Mouse (Mus musculus): ENCODE data around the gene Celf2.
"Not testable (repeated sequence)": the region's sequence is repeated elsewhere in the genome, so short reads cannot be mapped to it uniquely, and the experiment has no call there.

The Celf2 gene

DNA sequence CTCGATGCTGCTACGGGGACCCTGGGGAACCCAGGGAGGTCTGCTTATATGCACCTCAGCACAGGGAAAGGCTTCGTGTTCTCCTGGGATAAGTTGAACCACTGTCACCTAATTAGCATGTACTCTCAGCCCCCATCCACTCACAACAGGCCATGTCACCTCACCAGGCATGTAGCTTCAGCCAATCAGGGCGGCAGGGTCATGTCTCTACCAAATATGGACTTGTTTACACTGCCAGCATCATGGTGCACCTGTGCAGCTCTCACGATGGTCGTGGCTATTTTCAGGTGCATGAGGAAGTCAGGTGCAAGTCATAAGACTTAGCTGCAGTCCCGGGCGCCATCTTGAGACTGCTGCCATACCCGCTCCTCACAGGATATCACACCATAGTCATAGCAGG lies at the start of gene Celf2:
Gene Celf2, minus strand, starts transcription at position 101 of the 400 bp plus-strand sequence.
- DNase-seq (ENCODE audit: low read depth, low spot score), result not testable (repeated sequence)

DNA sequence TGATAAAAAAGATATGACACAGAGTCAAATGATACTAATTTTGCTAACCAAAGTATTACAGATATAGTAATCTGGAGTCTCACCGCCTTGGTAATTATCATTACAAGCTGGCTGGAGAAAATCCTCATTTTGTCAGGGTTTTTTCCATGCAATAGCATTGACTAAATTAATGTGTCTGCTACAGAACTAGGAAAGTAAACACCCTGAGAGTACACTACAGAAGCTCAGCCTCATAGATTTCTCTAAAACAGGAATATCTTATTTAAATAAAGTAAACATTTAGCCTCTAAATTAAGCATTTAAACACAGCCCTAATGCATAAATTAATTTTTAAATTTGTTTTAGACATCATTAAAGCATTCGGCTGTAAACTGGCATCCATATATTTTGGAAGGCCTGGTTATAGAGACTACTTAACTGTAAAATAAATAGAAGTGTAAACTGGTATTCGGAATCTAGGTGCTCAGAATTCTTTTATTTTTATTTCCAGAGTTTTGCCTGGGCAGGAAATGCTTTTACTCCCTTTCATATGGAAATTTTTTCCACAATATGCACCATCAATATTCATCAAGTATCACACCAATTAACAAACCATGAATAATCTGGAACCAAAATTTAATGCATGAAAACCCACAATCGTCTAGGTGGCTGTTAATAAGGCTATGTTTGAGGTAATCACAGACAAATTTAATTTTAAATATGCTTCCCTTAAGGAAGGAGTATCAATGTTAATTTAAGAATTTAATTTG lies 46.0 kb upstream of the Celf2 start:
- DNase-seq (ENCODE audit: low read depth, low spot score), result no peak

DNA sequence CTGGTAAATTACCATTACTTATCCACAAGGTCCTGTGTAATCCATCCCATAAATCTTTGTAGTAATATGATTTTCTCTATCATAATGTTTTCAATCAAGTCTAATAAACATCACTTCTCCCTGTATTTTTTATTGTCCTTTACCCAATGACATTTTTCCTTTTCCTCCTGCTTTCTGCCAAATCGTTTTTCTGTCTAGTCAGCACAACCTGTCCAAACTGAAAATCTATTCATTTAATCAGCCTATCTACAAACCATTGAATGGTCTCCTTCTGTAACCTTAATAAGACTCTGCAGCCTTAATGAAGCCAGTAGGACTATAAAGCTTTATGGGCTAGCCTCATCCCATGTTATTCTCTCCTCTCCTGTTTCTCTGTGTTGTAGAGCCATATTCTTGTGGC lies 45.2 kb upstream of the Celf2 start:
- no peak for DNase-seq (ENCODE audit: low read depth, low spot score)

DNA sequence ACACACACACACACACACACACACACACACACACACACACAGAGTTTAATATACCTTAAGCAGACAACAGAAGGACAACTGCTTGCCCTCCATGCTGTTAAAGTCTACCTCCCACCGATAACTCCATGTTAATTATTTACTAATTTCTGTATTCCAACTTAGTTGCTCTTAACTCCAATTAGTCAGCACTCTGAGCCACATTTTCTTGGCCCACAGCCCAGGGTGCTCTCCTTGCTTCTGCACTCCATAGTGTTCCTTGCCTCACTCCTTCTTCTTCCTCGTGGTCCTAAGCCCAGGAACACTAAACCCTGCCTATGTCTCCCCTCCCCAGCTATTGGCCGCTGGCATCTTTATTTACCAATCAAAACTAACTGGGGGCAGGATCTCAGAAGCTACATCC lies 43.5 kb upstream of the Celf2 start:
- no peak for DNase-seq (ENCODE audit: low read depth, low spot score)

DNA sequence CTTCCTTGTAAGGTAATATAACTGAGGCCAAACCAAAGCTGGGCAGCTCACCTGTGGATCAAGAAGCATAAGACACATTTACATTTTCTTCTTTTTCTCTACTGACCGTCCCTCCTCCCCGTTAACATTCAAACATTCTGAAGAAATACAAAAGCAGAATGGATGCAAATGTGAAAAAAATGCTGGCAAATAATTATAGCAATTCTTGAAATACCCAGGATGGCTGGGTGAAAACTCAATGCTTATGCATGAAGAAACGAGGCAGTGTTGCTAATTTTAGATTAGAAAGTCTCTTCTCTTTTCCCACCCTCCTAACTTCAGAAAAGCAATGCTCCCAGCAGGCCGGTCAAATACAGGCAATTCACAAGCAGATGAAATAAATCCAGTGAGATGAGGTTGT lies 39.5 kb upstream of the Celf2 start:
- DNase-seq (ENCODE audit: low read depth, low spot score), result no peak

GRCm38 (mm10) chr2:7534615-7535204 lies 25.3 kb upstream of the Celf2 start:
- no peak for DNase-seq (ENCODE audit: low read depth, low spot score)

DNA sequence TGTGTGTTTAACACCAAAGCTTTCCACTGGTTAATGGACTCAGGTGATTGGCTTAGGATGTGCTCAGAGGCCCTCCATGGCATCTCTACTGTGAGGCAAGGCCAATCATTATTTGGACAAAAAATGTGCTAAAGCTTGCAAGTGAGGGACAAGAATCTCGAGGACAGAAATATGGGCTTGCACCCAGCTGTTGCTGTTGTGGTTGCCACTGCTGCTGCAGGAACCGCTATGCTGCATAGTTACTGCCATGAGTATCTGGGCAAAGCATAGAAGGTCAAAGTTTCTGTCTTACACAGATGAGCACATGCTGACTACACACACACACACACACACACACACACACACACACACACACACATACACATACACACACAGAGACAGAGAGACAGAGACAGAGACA lies 24.8 kb upstream of the Celf2 start:
- DNase-seq (ENCODE audit: low read depth, low spot score), result no peak

DNA sequence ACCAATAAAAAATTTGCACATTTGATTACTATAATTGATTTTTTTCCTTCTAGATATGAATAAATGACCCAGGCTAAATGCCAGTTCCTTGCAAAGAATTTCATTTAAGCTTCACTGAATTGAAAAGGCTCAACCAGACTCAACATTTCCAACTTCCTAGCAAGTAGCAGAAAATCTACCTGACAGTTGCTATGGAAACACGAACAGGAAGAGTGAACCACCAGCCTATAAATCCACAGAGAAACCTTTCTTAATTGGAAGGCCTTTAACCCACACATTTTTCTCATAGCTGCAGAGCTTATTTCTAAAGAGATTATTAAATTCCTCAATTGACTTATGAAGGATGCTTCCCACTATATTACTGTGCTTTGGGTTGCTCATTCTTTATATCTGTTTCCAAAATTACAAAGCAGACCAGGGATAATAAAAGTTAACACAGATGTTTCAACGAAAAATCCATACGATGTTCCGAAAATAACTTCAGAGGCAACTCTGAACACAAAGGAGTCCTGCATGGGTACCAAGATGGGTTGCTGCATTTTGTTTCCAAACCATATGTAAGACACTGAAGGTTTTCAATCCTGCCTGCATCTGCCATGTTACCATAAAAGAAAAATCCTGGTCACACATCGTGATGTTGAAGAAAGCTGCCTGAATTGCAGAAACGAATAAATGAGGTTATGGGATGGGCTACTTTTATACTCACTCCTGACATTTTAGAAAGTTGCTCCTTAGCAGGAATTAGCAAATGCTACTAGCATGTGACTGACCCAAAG lies 22.0 kb upstream of the Celf2 start:
- DNase-seq (ENCODE audit: low read depth, low spot score), result no peak

DNA sequence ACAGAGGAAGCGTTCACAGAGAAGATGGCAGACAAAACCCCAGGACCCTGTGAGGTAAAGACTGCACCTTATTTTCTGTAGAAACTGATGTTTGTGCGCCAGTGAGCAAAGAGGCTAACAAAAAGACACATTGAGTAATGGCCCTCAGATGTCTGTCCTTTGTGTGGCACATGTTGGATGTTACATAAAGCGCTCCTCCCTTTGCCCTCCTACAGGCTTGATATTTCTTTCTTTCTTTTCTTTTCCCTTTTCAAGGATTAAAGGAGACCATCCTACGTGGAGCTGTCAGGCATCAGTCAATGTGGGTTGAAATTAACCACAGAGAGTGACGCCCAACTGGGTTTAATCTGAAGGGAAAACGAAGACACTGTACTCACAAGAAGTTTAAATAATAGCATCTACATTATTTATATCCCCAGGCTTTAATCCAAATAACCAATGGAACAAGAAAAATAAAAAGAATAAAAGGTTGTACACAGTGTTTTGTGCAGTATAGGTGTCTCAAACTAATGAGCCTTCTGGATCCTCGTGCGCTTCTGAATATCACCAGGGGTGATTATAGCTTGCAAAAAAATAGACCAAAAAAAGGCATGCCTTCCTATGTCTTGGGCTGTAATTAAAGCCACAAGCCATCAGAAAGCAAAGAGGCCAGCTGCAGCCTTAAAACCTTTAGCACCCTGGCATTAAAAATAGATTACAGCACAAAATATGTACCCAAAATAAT lies 21.3 kb upstream of the Celf2 start:
- DNase-seq (ENCODE audit: low read depth, low spot score), result no peak

DNA sequence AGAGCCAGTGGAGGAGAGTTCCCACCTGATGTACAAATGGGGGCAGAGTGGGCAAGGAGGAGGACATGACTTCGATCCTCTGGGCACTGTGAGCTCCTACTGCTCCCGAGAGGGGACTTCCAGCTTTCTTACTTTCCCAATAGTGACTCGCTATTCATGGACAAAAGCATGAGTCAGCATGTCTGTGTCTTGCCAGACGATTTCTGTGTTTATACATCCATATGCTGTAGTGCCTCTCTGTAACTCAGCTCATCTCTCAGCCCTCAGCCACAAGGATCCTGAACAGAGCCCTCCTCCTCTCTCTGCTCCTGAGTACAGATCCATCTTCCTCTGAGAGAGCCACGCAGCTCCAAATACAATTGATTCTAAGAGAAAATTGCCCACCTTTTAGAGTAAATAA lies 20.3 kb upstream of the Celf2 start:
- no peak for DNase-seq (ENCODE audit: low read depth, low spot score)

GRCm38 (mm10) chr2:7526696-7527095 lies 17.3 kb upstream of the Celf2 start:
- DNase-seq (ENCODE audit: low read depth, low spot score), result no peak

- no peak for DNase-seq (ENCODE audit: low read depth, low spot score)
These were observed 10.1 kb upstream of the Celf2 start for GRCm38 (mm10) chr2:7519473-7519872.

GRCm38 (mm10) chr2:7493420-7493819 lies 15.9 kb downstream of the Celf2 start:
- no peak for DNase-seq (ENCODE audit: low read depth, low spot score)

GRCm38 (mm10) chr2:7484974-7485373 lies 24.4 kb downstream of the Celf2 start:
- no peak for DNase-seq (ENCODE audit: low read depth, low spot score)

DNA sequence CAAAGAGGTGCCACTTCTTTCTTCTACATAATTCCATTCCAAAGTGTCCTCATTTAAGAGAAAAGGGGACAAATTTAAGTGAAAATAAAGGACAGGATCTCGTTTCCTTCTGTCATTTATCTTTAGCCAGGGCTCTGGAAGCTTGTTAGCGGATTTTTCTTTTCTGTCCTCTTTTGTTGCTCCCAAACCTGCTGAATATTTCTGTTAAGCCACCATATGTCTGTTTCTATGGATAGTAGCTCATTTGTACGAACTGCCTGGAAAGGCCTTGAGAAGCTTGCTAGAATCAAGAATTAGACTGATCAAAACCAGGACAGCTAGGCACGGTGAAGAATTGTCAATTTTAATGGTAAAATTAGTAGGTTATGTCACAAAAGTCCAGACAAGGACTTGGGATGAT lies 27.3 kb downstream of the Celf2 start:
- DNase-seq (ENCODE audit: low read depth, low spot score), result no peak

DNA sequence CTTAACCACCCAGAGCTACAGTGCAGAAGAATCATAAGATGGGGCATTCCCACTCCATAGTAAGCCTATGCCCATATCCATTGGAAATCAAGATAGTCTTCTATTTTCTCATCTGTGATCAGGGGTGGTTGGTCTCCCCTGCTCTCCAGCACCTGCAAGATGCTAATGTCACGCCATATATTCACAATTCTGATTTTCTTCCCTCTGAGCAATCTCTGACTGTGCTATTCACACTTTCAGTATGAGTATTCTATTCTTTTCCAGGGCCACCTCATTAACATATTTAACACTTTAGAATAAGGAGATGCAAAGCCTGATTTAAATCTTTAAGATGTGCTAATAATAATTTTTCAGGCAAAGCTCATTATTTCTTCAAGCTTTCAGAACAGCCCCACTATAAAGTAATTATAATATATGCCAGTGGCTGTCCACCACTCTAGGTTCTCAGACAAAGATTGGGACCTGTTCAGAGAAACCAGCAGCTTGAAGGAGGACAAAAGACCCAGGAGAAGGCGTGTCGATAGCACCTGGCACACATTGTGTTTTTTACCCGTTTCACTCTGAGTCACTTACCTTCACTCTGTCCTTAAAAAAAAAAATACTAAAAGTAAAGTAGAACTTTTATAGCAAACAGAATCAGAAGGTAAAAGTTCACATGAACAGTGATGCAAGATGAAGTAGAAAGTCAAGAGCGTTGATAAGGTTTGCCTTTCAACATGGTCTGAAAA lies 48.9 kb downstream of the Celf2 start:
- no peak for DNase-seq (ENCODE audit: low read depth, low spot score)

- DNase-seq (ENCODE audit: low read depth, low spot score), result no peak
These were observed 70.6 kb downstream of the Celf2 start for GRCm38 (mm10) chr2:7438721-7439282.

DNA sequence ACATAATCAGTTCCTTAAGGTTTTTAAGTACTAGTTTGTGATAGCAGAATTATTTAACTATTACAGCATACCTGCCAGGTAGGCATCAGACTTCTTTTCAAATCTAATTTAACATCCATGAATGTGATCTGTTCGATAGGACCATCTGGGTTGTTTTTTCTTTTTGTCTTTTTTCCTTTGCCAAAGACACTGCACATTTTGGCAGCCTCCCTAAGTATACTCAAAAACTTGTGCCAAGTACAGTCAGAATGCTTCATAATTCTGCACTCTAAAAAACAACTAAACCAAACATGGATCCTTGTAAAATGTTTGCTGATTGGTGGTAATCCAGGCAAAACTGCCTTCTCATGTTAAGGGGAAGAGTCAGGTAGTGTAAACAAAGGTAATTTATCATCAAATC lies 82.9 kb downstream of the Celf2 start:
- no peak for DNase-seq (ENCODE audit: low read depth, low spot score)

DNA sequence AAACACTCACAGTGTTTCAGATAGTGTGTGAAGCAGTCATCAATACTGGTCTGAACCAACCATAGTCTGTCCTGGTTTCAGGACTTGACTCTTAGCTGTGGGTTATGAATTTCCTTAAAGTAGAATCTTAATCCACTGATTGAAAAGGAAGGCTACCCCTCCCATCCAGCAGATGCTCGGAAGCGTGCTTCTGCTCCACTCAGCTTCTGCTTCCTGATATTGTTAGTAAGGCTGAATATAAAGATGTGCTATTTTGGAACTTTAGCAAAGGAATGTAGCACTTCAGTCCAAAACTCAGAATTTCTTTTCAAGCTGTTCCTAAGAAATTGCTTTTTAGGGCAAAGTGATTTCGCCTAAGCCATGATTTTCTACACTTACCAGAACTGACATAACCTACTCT lies 108.8 kb downstream of the Celf2 start:
- DNase-seq (ENCODE audit: low read depth, low spot score), result no peak

GRCm38 (mm10) chr2:7395935-7396334 lies 113.4 kb downstream of the Celf2 start:
- DNase-seq (ENCODE audit: low read depth, low spot score), result no peak

DNA sequence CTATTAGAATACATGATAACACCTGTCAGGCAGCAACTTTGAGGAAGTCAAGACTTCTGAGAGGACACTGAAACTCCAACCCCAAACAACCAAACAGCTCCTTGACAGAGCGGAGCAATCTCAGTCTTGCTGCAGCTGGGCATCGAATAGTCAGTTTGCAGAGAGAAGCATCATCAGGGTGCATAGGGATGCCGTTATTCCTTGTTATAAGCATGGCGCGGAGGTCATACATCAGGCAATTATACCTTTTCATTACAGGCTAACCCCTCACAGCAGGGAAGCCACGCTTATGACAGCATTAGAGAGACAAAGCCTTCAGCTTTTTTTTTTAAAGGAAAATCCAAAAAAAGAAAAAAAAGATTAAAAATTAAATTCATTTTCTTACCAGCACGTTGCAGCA lies 113.9 kb downstream of the Celf2 start:
- no peak for DNase-seq (ENCODE audit: low read depth, low spot score)
